Mouse (Mus musculus) testis, adult 2 months (tissue): ENCODE data around the gene Tnni1. TPM values are rescaled to one million over a fixed set of nuclear protein-coding genes. Genes with fewer than 3 reads are reported as not detected.

Source experiments
- H3K27ac ChIP-seq: fragments of 200-500 bp; 2 replicates; pipeline ENCODE4 v1.5.1; 2012; ENCODE audit warnings: low read depth, low read length; ENCODE audit not compliant: control insufficient read depth, insufficient read depth
- H3K27me3 ChIP-seq: fragments of 200-500 bp; 2 replicates; pipeline ENCODE4 v1.6.1; 2012; ENCODE audit warnings: mild to moderate bottlenecking, low read length, moderate library complexity; ENCODE audit not compliant: control insufficient read depth, insufficient read depth
- H3K36me3 ChIP-seq: fragments of 200-500 bp; 2 replicates; pipeline ENCODE4 v1.6.1; 2012; ENCODE audit warnings: mild to moderate bottlenecking, low read length; ENCODE audit not compliant: control insufficient read depth, insufficient read depth
- H3K4me1 ChIP-seq: fragments of 200-500 bp; 2 replicates; pipeline ENCODE4 v1.6.1; 2012; ENCODE audit warnings: low read length; ENCODE audit not compliant: control insufficient read depth, insufficient read depth
- H3K4me3 ChIP-seq: fragments of 200-500 bp; 2 replicates; pipeline ENCODE4 v1.5.1; 2012; ENCODE audit warnings: low read depth, mild to moderate bottlenecking, low read length, moderate library complexity, mixed read lengths; ENCODE audit not compliant: control insufficient read depth
- CTCF ChIP-seq: fragments of 200-500 bp; IDR thresholded peaks from 2 replicates; pipeline ENCODE4 v1.5.1; 2012; ENCODE audit warnings: low read depth, mild to moderate bottlenecking, inconsistent platforms, low read length, moderate library complexity; ENCODE audit not compliant: control insufficient read depth, insufficient read depth, insufficient replicate concordance
- POLR2A ChIP-seq: fragments of 200-500 bp; IDR thresholded peaks from 2 replicates; pipeline ENCODE4 v1.6.1; 2012; ENCODE audit warnings: low read depth, mild to moderate bottlenecking, inconsistent platforms, low read length, moderate library complexity; ENCODE audit not compliant: control insufficient read depth
- polyA plus RNA-seq: library from polyadenylated mRNA; depleted of rRNA; stranded (reverse); fragments of >200 nt; gene quantifications from 2 replicates; pipeline ENCODE4 v1.2.3, GENCODE M21; 2012

Tnni1 gene
- polyA plus RNA-seq, 1 experiment, result 0.99 TPM

GRCm38 (mm10) chr1:135761728-135762127, 17.5 kb upstream of the Tnni1 start:
- TF ChIP-seq POLR2A, result no peak
- no peak for TF ChIP-seq CTCF
- no peaks in the 10 kb centered on the region for H3K36me3 ChIP-seq
- H3K27ac ChIP-seq, result no peak overlapping the region
- H3K4me1 ChIP-seq, result no peaks in the 10 kb centered on the region; the same call in 1 of the 2 replicates
- no peaks in the 10 kb centered on the region for H3K27me3 ChIP-seq
- no peak overlapping the region for H3K4me3 ChIP-seq

- Histone ChIP-seq H3K4me3 (no peak overlapping the region), H3K27me3 (no peaks in the 10 kb centered on the region), H3K36me3 (no peaks in the 10 kb centered on the region), H3K4me1 (no peaks in the 10 kb centered on the region; the same call in 1 of the 2 replicates), H3K27ac (no peak overlapping the region)
- no peak for TF ChIP-seq POLR2A
- TF ChIP-seq CTCF, result no peak
Observed at GRCm38 (mm10) chr1:135763503-135764205, 15.6 kb upstream of the Tnni1 start.

GRCm38 (mm10) chr1:135764206-135764528, 15.1 kb upstream of the Tnni1 start:
- H3K4me1 ChIP-seq, result no peaks in the 10 kb centered on the region; the same call in 1 of the 2 replicates
- H3K4me3 ChIP-seq, result no peak overlapping the region
- no peaks in the 10 kb centered on the region for H3K27me3 ChIP-seq
- H3K27ac ChIP-seq, result no peak overlapping the region
- TF ChIP-seq CTCF (no peak), POLR2A (no peak)
- H3K36me3 ChIP-seq, result no peaks in the 10 kb centered on the region

- TF ChIP-seq POLR2A, result peak; percentile 50
- TF ChIP-seq CTCF, result no peak
- Histone ChIP-seq H3K27ac (peak within 1 kb of the TSS; percentile 56), H3K36me3 (no peaks in the 10 kb centered on the region), H3K4me3 (peak within 1 kb of the TSS; percentile 83), H3K4me1 (no peaks in the 10 kb centered on the region; the same call in 1 of the 2 replicates), H3K27me3 (no peaks in the 10 kb centered on the region)
Observed at GRCm38 (mm10) chr1:135765645-135766591, 13.3 kb upstream of the Tnni1 start, which contains the start of gene Phlda3. TSS of gene Phlda3 (plus strand) at chr1:135766119.

- Histone ChIP-seq H3K27me3 (no peaks in the 10 kb centered on the region), H3K4me1 (no peaks in the 10 kb centered on the region; the same call in 1 of the 2 replicates), H3K36me3 (no peaks in the 10 kb centered on the region), H3K4me3 (peak overlapping the region; percentile 83), H3K27ac (no peak overlapping the region)
- TF ChIP-seq POLR2A, result no peak
- TF ChIP-seq CTCF, result no peak
Observed at GRCm38 (mm10) chr1:135766592-135767306, 12.5 kb upstream of the Tnni1 start.

- H3K4me1 ChIP-seq, result no peaks in the 10 kb centered on the region; the same call in 1 of the 2 replicates
- H3K27me3 ChIP-seq, result no peaks in the 10 kb centered on the region
- no peak overlapping the region for H3K27ac ChIP-seq
Observed at GRCm38 (mm10) chr1:135767324-135767890, 11.8 kb upstream of the Tnni1 start.

GRCm38 (mm10) chr1:135768400-135768799, 10.8 kb upstream of the Tnni1 start:
- H3K4me1 ChIP-seq, result no peaks in the 10 kb centered on the region; the same call in 1 of the 2 replicates
- TF ChIP-seq CTCF, result no peak
- TF ChIP-seq POLR2A, result no peak
- no peak overlapping the region for H3K27ac ChIP-seq
- no peaks in the 10 kb centered on the region for H3K36me3 ChIP-seq
- H3K4me3 ChIP-seq, result no peak overlapping the region
- H3K27me3 ChIP-seq, result no peaks in the 10 kb centered on the region

More at GRCm38 (mm10) chr1:135767324-135767890, 11.8 kb upstream of the Tnni1 start:
- no peaks in the 10 kb centered on the region for H3K36me3 ChIP-seq
- H3K4me3 ChIP-seq, result peak overlapping the region; percentile 83; the same call in 1 of the 2 replicates
- TF ChIP-seq CTCF, result no peak
- no peak for TF ChIP-seq POLR2A
